Mouse (Mus musculus) bone marrow macrophage, adult 2 months (primary cell): ENCODE results near the gene Xpo5. TPM values are rescaled to one million over a fixed set of nuclear protein-coding genes. Genes with fewer than 3 reads are reported as not detected.

Experiments used
- H3K27ac ChIP-seq: 2 replicates; pipeline ENCODE4 v1.5.1; 2012; ENCODE audit warnings: low read depth, low read length; ENCODE audit not compliant: insufficient read depth
- H3K4me1 ChIP-seq: 2 replicates; pipeline ENCODE4 v1.6.1; 2012; ENCODE audit warnings: low read length; ENCODE audit not compliant: control insufficient read depth, insufficient read depth
- H3K4me3 ChIP-seq: 2 replicates; pipeline ENCODE4 v1.5.1; 2012; ENCODE audit warnings: mild to moderate bottlenecking, low read length, moderate library complexity; ENCODE audit not compliant: insufficient read depth
- CTCF ChIP-seq: IDR thresholded peaks from 2 replicates; pipeline ENCODE4 v1.5.1; 2012; ENCODE audit warnings: low read depth, mild to moderate bottlenecking, low read length, moderate library complexity
- POLR2A ChIP-seq: IDR thresholded peaks from 2 replicates; pipeline ENCODE4 v1.6.1; 2012; ENCODE audit warnings: mild to moderate bottlenecking, low read depth, low read length, borderline replicate concordance
- polyA plus RNA-seq: library from polyadenylated mRNA; stranded (reverse); fragments of >200 nt; gene quantifications from 2 replicates; pipeline ENCODE4 v1.2.4, GENCODE M21; 2012; ENCODE audit not compliant: missing spikeins, insufficient read depth, insufficient read length

Xpo5 gene
- polyA plus RNA-seq, 1 experiment: 16.6 TPM

- H3K4me3 ChIP-seq: peak overlapping the region; percentile 51
- no peak for TF ChIP-seq CTCF
- H3K27ac ChIP-seq: 0 out of 2 replicates have a peak overlapping the region, but pooled peaks have one; percentile 49
- peaks cover 20% of the 10 kb centered on the region for H3K4me1 ChIP-seq
Measured at GRCm38 (mm10) chr17:46162551-46162950, 40.0 kb upstream of the Xpo5 start.

DNA sequence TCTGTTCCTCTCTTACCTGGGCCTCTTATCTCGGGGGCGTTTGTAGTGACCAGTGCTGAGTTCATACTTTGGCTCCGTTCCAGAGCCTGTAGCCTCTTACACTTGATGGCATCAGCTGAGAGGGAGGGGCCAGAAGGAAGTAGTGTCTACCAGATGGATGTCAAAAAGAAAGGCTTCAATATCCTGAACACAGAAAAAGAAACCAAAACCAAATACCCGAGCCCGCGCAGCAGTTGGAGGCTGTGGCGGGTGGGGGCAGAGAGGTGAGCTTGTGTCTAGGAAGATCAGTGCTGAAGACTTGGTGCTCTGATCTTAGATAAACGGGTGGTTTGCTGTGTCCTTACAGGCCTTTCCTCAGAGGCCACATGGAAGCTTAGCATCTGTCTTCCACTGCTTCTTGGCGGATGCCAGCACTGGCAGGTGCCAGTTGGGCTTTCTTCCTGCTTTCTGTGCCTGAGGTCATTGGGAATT, 39.6 kb upstream of the Xpo5 start:
- H3K4me1 ChIP-seq: peaks cover 20% of the 10 kb centered on the region
- H3K27ac ChIP-seq: peak overlapping the region; percentile 49
- TF ChIP-seq CTCF: no peak
- no peak for TF ChIP-seq POLR2A
- peak overlapping the region; percentile 51 for H3K4me3 ChIP-seq

- Histone ChIP-seq H3K4me1 (peaks cover 17% of the 10 kb centered on the region), H3K4me3 (no peak overlapping the region), H3K27ac (no peak overlapping the region)
- no peak for TF ChIP-seq POLR2A
Measured at GRCm38 (mm10) chr17:46164301-46164700, 38.3 kb upstream of the Xpo5 start.

GRCm38 (mm10) chr17:46164791-46165190, 37.8 kb upstream of the Xpo5 start:
- Histone ChIP-seq H3K4me1 (peaks cover 16% of the 10 kb centered on the region), H3K4me3 (no peak overlapping the region), H3K27ac (no peak overlapping the region)
- no peak for TF ChIP-seq CTCF
- no peak for TF ChIP-seq POLR2A

- H3K27ac ChIP-seq: no peak overlapping the region
- H3K4me3 ChIP-seq: no peak overlapping the region
- no peak for TF ChIP-seq POLR2A
- TF ChIP-seq CTCF: no peak
- peaks cover 16% of the 10 kb centered on the region for H3K4me1 ChIP-seq
Measured at GRCm38 (mm10) chr17:46165460-46165859, 37.1 kb upstream of the Xpo5 start.

DNA sequence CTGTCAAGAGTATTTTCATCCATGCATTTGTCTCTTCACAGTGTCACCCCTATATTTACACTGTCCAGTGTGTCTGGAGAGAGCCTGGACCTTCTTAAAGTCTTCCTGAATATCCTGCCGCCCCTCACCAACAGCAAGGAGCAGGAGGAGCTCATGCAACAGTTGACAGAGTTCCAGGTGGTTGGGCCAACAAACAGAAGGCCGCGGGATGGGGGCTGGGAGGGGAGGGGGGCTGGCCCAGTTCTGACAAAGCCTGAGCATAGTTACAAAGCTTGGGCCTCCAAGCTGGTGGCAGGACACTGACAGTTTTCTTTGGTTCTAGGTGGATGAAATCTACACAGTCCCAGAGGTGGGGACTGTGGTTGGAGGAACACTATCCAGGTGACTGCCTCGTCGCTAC, 36.3 kb upstream of the Xpo5 start:
- no peak overlapping the region for H3K27ac ChIP-seq
- peaks cover 16% of the 10 kb centered on the region for H3K4me1 ChIP-seq

DNA sequence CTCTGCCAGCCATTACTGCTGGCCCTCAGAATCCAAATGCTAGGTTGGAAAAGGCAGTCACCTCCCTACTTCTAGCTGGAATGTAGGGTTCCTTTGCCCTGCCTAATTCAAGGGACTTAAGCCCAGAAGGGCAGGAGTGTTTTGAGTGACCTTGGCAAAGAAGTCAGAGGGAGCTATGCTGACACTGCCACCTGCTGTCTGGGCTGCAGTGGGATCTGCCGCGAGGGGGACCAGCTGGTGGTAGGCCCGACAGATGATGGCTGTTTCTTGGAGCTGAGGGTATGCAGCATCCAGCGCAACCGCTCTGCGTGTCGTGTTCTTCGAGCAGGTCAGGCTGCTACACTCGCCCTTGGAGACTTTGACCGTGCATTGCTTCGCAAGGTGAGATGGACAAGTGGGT, 35.6 kb upstream of the Xpo5 start:
- H3K4me1 ChIP-seq: peaks cover 12% of the 10 kb centered on the region
- no peak for TF ChIP-seq POLR2A
- TF ChIP-seq CTCF: no peak
- no peak overlapping the region for H3K27ac ChIP-seq
- no peak overlapping the region for H3K4me3 ChIP-seq

More for the DNA sequence above, 36.3 kb upstream of the Xpo5 start:
- TF ChIP-seq POLR2A (no peak), CTCF (no peak)
- H3K4me3 ChIP-seq: no peak overlapping the region

DNA sequence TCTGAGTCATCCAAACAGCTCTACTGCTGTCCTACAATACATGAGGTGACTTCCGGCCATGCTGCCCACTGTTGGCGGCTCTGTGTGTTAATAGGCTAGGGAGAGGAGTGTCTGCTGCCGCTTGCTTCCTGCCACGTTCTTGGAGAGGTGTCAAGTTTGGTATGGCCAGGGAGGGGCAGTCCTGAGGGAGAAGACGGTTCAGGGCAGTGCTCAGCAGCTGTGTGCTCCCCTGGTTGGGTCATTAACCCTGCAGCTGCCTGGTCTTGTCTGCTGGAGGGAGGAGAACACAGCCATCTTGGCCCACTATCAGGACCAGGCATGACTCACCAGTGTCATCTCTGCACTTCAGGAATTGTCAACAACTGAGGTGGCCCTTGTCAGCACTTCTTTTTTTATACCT, 34.3 kb upstream of the Xpo5 start:
- H3K4me1 ChIP-seq: peaks cover 6% of the 10 kb centered on the region
- no peak overlapping the region for H3K27ac ChIP-seq
- TF ChIP-seq CTCF: no peak
- no peak for TF ChIP-seq POLR2A
- H3K4me3 ChIP-seq: no peak overlapping the region

- Histone ChIP-seq H3K27ac (no peak overlapping the region), H3K4me3 (no peak overlapping the region), H3K4me1 (peaks cover 4% of the 10 kb centered on the region; the same call in 1 of the 2 replicates)
- TF ChIP-seq POLR2A (no peak), CTCF (no peak)
Measured at GRCm38 (mm10) chr17:46168768-46169167, 33.8 kb upstream of the Xpo5 start.

- TF ChIP-seq CTCF (no peak), POLR2A (no peak)
- H3K27ac ChIP-seq: no peak overlapping the region
- H3K4me1 ChIP-seq: peaks cover 2% of the 10 kb centered on the region; the same call in 1 of the 2 replicates
- no peak overlapping the region for H3K4me3 ChIP-seq
Measured at GRCm38 (mm10) chr17:46170538-46170937, 32.0 kb upstream of the Xpo5 start.

DNA sequence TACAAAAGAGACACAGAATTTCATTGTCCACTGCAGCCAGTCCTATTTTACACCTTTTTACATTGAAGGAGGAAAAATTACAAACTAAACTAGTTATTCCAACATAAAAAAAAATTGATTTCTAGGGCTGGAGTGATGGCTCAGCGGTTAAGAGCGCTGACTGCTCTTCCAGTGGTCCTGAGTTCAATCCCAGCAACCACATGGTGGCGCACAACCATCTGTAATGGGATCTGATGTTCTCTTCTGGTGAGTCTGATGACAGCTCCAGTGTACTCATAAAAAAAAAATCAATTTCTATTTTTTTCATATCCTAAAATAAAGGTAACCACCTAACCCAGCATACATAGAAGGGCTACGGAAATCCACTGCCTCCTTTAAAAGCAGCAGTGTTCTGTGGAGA, 20.3 kb upstream of the Xpo5 start:
- H3K27ac ChIP-seq: no peak overlapping the region
- H3K4me3 ChIP-seq: no peak overlapping the region
- TF ChIP-seq CTCF (no peak), POLR2A (no peak)
- H3K4me1 ChIP-seq: no peaks in the 10 kb centered on the region
